Comparison of ENCODE assay signal across 27 mouse cellular contexts in genomic region chr8:78793231-78793630, GRCm38 (mm10).
"Had no signal": no experiment of that assay in that cellular context is flagged by ENCODE, and none has a peak within 500 bp of the region (broad histone marks: within the 10 kb centered on the region; RNA-seq: fewer than 3 reads in every experiment).

No protein-coding gene starts in this region.

- ATAC-seq: hindbrain, embryonic 16.5 days; inflammation-experienced regulatory T-cells, adult 6 months; intestine, postnatal 0 days; liver, embryonic 12.5 days had no signal

- H3K4me1 ChIP-seq: heart, embryonic 10.5 days; heart, embryonic 12.5 days; hindbrain, embryonic 10.5 days; hindbrain, embryonic 12.5 days; kidney, embryonic 15.5 days; limb, embryonic 13.5 days; limb, embryonic 15.5 days; liver, embryonic 12.5 days had no signal

- DNase-seq: gastrocnemius, adult 2 months; gastrocnemius, postnatal 10 days; gastrocnemius, postnatal 25 days; heart, adult 2 months; heart, postnatal 10 days; heart, postnatal 4 days; kidney, adult 2 months; kidney, adult 9 months; kidney, postnatal 14 days; kidney, postnatal 36 days; layer of hippocampus, adult 9-11 months; layer of hippocampus, postnatal 36 days; left cerebral cortex, postnatal 4 days had no signal

- H3K27me3 ChIP-seq: heart, embryonic 12.5 days; hindbrain, embryonic 12.5 days; kidney, embryonic 15.5 days; limb, embryonic 13.5 days; limb, embryonic 15.5 days; liver, embryonic 12.5 days had no signal

- H3K9ac ChIP-seq: heart, embryonic 12.5 days; hindbrain, embryonic 12.5 days; hindbrain, embryonic 14.5 days; kidney, embryonic 15.5 days; limb, embryonic 13.5 days; limb, embryonic 15.5 days; liver, embryonic 12.5 days; liver, embryonic 14.5 days had no signal

- H3K4me2 ChIP-seq: heart, embryonic 12.5 days; hindbrain, embryonic 12.5 days; hindbrain, embryonic 14.5 days; kidney, embryonic 15.5 days; limb, embryonic 13.5 days; limb, embryonic 15.5 days; liver, embryonic 12.5 days had no signal

- H3K36me3 ChIP-seq: heart, embryonic 12.5 days; hindbrain, embryonic 10.5 days; kidney, embryonic 15.5 days; limb, embryonic 13.5 days; limb, embryonic 15.5 days; liver, embryonic 12.5 days had no signal

- H3K4me3 ChIP-seq: gastrocnemius, adult 2 months; heart, adult 2 months; heart, embryonic 10.5 days; heart, embryonic 12.5 days; hindbrain, embryonic 10.5 days; hindbrain, embryonic 12.5 days; kidney, embryonic 15.5 days; limb, embryonic 13.5 days; limb, embryonic 15.5 days; liver, embryonic 12.5 days had no signal

- H3K27ac ChIP-seq: gastrocnemius, adult 2 months; heart, adult 2 months; heart, embryonic 10.5 days; hindbrain, embryonic 10.5 days; hindbrain, embryonic 12.5 days; hindbrain, embryonic 14.5 days; kidney, embryonic 15.5 days; kidney, postnatal 0 days; limb, embryonic 13.5 days; limb, embryonic 15.5 days; liver, embryonic 12.5 days; liver, embryonic 14.5 days had no signal

- H3K9me3 ChIP-seq: heart, embryonic 10.5 days; hindbrain, embryonic 10.5 days; hindbrain, embryonic 12.5 days; kidney, embryonic 15.5 days; limb, embryonic 13.5 days; limb, embryonic 15.5 days had no signal
